Mouse (Mus musculus) WW6 (cell line): ENCODE measurements around the gene F2rl2.
A peak's percentile ranks its signal among the peaks of the same experiment; 100 is the strongest.

Source experiments
- DNase-seq: peaks from one replicate; pipeline ENCODE4 v3.0.0-alpha.2; 2013; ENCODE audit warnings: low read depth, low spot score

Gene F2rl2

GRCm38 (mm10) chr13:95697874-95698273, 1.2 kb downstream of the F2rl2 start:
- no peak for DNase-seq

- no peak for DNase-seq
These were observed 6.7 kb downstream of the F2rl2 start for GRCm38 (mm10) chr13:95703376-95703775.

- no peak for DNase-seq
These were observed 8.9 kb downstream of the F2rl2 start for GRCm38 (mm10) chr13:95705589-95705988.

- DNase-seq: no peak
These were observed 15.4 kb downstream of the F2rl2 start for GRCm38 (mm10) chr13:95712054-95712453.

- no peak for DNase-seq
These were observed 16.1 kb downstream of the F2rl2 start for GRCm38 (mm10) chr13:95712570-95713268.

- DNase-seq: no peak
These were observed 17.8 kb downstream of the F2rl2 start for GRCm38 (mm10) chr13:95714271-95714975.

GRCm38 (mm10) chr13:95715356-95715755, 18.7 kb downstream of the F2rl2 start:
- DNase-seq: no peak

- DNase-seq: no peak
These were observed 22.9 kb downstream of the F2rl2 start for GRCm38 (mm10) chr13:95719320-95720232.

- DNase-seq: no peak
These were observed 33.8 kb downstream of the F2rl2 start for GRCm38 (mm10) chr13:95730491-95730890.

GRCm38 (mm10) chr13:95739651-95740050, 43.0 kb downstream of the F2rl2 start:
- DNase-seq: no peak

GRCm38 (mm10) chr13:95741813-95742689, 45.4 kb downstream of the F2rl2 start:
- DNase-seq: no peak

GRCm38 (mm10) chr13:95742881-95743466, 46.3 kb downstream of the F2rl2 start:
- no peak for DNase-seq

- DNase-seq: no peak
These were observed 48.8 kb downstream of the F2rl2 start for GRCm38 (mm10) chr13:95745451-95745850.

- peak; percentile 22 for DNase-seq
These were observed 49.9 kb downstream of the F2rl2 start for GRCm38 (mm10) chr13:95746509-95746908.

- DNase-seq: no peak
These were observed 50.4 kb downstream of the F2rl2 start for GRCm38 (mm10) chr13:95747101-95747500.

GRCm38 (mm10) chr13:95747541-95747940, 50.9 kb downstream of the F2rl2 start:
- no peak for DNase-seq
